Mouse (Mus musculus) forebrain, embryonic 13.5 days (tissue): ENCODE data around the gene Tomm6. TPM values are rescaled to one million over a fixed set of nuclear protein-coding genes. Genes with fewer than 3 reads are reported as not detected.

ENCODE experiments used
- ATAC-seq: fragments of 200-750 bp; cut with Nextera tagmentation; 2 replicates; pipeline ENCODE4 v1.8.0; 2017
- H3K27ac ChIP-seq: fragments of 300-500 bp; sonication (generic); 2 replicates; pipeline ENCODE4 v1.5.1; 2015; ENCODE audit warnings: inconsistent platforms, mild to moderate bottlenecking, moderate library complexity
- H3K27me3 ChIP-seq: fragments of 300-500 bp; sonication (generic); 2 replicates; pipeline ENCODE4 v1.6.1; 2015; ENCODE audit warnings: mild to moderate bottlenecking, inconsistent platforms
- H3K36me3 ChIP-seq: fragments of 300-500 bp; sonication (generic); 2 replicates; pipeline ENCODE4 v1.6.1; 2015; ENCODE audit warnings: mild to moderate bottlenecking, inconsistent platforms; ENCODE audit not compliant: poor library complexity, severe bottlenecking
- H3K4me1 ChIP-seq: fragments of 300-500 bp; sonication (generic); 2 replicates; pipeline ENCODE4 v1.6.1; 2015; ENCODE audit warnings: inconsistent platforms
- H3K4me2 ChIP-seq: fragments of 300-500 bp; sonication (generic); 2 replicates; pipeline ENCODE4 v1.6.1; 2015; ENCODE audit warnings: inconsistent platforms, mild to moderate bottlenecking, moderate library complexity
- H3K4me3 ChIP-seq: fragments of 300-500 bp; sonication (generic); 2 replicates; pipeline ENCODE4 v1.5.1; 2015; ENCODE audit warnings: mild to moderate bottlenecking, inconsistent platforms
- H3K9ac ChIP-seq: fragments of 300-500 bp; sonication (generic); 2 replicates; pipeline ENCODE4 v1.6.1; 2015; ENCODE audit warnings: mild to moderate bottlenecking, inconsistent platforms
- H3K9me3 ChIP-seq: fragments of 300-500 bp; sonication (generic); replicated peaks from 2 replicates; pipeline ENCODE4 v1.6.1; 2016; ENCODE audit warnings: inconsistent platforms
- WGBS: fragments of 180-500 bp; shearing (Covaris S2); methylation state at CpG from one replicate; pipeline ENCODE4 v1.1.7; 2015; 5-methylcytosine and 5-hydroxymethylcytosine counted together
- polyA plus RNA-seq: library from polyadenylated mRNA; unstranded; fragments of >200 nt; fragmentation: Nextera tagmentation; extraction: Ambion mirVana; gene quantifications from 2 replicates; pipeline ENCODE4 v1.2.1, GENCODE M21; 2015

The Tomm6 gene
- polyA plus RNA-seq, 1 experiment from 2014 or later, result 350 TPM

DNA sequence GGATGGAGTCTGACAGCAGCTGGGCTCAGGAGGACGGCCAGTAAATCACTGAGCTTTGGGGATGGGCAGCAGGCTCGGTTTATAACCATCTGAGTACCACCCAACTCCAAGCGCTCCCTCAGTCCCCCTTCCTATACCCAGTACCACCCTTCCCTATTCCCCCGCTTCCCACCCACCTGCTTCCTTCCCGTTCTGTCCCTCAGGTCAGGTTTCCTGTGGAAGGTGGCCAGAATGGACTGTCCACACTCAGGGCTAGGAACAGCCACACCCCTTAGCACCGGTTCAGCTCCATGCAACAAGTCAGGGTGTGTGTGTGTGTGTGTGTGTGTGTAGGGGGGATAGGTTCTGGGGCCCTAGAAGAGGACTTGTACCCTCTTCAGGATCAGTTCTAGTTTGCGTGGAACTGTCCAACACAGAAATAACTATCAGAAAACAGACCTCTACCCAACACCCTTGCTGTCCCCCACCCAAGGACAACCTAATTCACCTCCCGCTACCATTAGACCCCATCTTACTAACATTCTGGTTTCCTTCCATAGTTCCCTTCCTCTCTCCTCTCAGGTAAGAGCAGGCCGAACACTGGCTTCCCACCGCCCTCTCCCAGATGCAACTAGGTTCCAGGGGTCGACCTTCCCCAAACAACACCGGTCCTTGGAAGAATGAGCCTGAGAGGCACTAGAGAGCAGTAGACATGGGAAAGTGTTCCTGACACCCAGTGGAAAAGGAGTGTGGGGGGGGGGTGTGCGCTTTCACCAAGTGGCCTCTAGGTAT lies 5.7 kb upstream of the Tomm6 start:
- Histone ChIP-seq H3K27me3 (peaks cover 14% of the 10 kb centered on the region), H3K4me1 (peaks cover 24% of the 10 kb centered on the region), H3K27ac (no peak overlapping the region), H3K4me3 (peak overlapping the region; percentile 76), H3K9me3 (no peaks in the 10 kb centered on the region), H3K4me2 (peak overlapping the region; percentile 76), H3K36me3 (0 out of 2 replicates have a peak, but pooled peaks cover under 1% of the 10 kb centered on the region), H3K9ac (peak overlapping the region; percentile 58)
- no peak for ATAC-seq
- 33% methylated on average over 13 of the region's 13 CpGs for WGBS

DNA sequence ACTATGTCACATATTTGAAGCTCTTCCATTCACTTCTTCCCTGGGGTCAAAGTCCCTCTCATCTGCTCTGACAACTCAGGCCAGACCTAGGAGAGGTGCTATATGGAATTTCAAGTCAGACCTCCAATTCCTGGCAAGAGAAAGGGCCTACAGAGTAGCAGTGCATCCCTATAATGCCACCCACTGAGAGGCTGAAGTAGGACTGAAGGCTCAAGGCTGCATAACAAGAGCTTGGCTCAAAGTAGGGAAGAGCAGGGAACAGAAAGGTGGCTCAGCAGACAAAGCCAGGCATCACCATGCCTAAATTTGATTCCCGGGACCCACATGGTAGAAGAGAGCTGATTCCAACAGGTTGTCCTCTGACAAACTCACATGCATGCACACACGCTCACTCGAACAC lies 3.5 kb upstream of the Tomm6 start:
- Histone ChIP-seq H3K4me2 (no peak overlapping the region), H3K9ac (no peak overlapping the region), H3K4me3 (no peak overlapping the region), H3K9me3 (no peaks in the 10 kb centered on the region), H3K36me3 (no peaks in the 10 kb centered on the region), H3K27me3 (peaks cover 14% of the 10 kb centered on the region), H3K27ac (no peak overlapping the region), H3K4me1 (peaks cover 32% of the 10 kb centered on the region)
- whole genome bisulfite sequencing, result 91% methylated on average over 3 of the region's 3 CpGs
- ATAC-seq, result no peak

DNA sequence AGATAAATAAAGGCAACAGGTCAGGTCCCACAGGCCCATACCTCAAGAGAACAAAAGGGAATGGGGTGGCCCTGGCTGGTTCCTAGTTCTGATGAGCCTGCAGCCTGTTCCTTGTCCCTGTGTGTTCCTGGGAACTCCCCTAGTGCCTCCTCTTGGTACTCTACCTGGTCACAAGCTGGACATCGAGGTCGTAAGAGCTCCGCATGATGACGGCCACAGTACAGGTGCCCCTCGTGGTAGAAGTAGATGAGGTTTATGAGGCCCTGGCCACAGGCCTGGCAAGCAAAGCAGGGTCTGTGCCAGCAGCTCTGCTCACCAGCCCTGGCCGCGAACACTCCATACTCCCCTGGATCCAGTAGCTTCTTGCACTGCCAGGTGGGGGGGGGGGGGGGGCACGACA lies 1.7 kb upstream of the Tomm6 start:
- Histone ChIP-seq H3K9me3 (no peaks in the 10 kb centered on the region), H3K4me1 (peaks cover 35% of the 10 kb centered on the region), H3K36me3 (peaks cover 12% of the 10 kb centered on the region; the same call in 1 of the 2 replicates), H3K27me3 (peaks cover 14% of the 10 kb centered on the region), H3K27ac (no peak overlapping the region), H3K4me3 (peak overlapping the region; percentile 82; the same call in 1 of the 2 replicates), H3K4me2 (peak overlapping the region; percentile 94), H3K9ac (peak overlapping the region; percentile 84; the same call in 1 of the 2 replicates)
- no peak for ATAC-seq
- WGBS, result 79% methylated on average over 8 of the region's 8 CpGs

DNA sequence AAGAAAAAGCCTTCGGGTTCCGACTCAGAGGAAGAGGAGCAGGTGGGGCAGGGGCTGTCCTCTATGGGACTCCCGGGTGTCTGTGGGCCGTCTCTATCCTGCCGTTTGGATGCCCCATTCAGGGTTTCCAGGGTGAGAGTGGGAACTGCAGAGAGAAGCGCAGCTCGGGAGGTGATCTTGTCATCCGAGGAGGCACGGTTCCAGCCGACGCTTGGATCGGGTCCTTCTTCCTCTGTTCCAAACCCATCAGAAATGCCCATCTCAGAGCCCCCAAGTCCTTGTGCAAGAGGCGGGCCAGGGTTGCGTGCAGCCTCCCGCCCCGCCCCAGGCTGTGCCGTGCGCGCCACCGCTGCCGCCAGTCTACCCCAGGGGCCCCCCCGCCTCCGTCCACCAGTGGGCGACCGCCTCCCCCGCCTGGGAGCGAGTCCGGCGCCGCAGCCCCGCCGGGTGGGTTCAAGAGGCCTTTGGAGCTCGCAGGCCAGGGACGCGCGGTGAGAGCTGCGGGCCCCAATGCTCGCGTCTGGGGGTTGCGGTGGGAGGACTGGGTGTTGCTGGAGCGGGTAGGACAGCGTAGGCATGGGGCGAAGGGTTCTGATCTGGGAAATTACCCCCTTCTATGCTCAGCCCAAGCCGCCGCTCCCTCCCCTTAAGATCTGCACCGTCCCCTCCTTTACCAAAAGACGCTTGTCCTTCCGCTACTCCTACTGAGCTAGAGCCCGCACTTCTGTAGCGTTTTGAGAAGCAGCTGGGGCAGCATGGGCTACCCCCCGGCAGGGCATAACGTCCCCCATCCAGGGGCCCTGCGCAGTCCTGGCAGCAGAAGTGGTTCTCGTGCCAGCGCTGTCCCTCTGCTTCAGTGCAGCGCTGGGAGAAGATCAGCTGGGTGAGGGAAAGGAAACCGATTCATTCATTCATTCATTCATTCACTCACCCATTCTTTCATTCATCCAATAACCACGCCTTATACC lies 706 bp upstream of the Tomm6 start, which contains the start of gene Frs3:
Frs3 (plus strand) TSS at position 423 of the 968 bp plus-strand sequence.
- ATAC-seq, result peak; percentile 72
- WGBS, result under 1% methylated on average over 58 of the region's 58 CpGs
- H3K4me1 ChIP-seq, result peaks cover 30% of the 10 kb centered on the region

DNA sequence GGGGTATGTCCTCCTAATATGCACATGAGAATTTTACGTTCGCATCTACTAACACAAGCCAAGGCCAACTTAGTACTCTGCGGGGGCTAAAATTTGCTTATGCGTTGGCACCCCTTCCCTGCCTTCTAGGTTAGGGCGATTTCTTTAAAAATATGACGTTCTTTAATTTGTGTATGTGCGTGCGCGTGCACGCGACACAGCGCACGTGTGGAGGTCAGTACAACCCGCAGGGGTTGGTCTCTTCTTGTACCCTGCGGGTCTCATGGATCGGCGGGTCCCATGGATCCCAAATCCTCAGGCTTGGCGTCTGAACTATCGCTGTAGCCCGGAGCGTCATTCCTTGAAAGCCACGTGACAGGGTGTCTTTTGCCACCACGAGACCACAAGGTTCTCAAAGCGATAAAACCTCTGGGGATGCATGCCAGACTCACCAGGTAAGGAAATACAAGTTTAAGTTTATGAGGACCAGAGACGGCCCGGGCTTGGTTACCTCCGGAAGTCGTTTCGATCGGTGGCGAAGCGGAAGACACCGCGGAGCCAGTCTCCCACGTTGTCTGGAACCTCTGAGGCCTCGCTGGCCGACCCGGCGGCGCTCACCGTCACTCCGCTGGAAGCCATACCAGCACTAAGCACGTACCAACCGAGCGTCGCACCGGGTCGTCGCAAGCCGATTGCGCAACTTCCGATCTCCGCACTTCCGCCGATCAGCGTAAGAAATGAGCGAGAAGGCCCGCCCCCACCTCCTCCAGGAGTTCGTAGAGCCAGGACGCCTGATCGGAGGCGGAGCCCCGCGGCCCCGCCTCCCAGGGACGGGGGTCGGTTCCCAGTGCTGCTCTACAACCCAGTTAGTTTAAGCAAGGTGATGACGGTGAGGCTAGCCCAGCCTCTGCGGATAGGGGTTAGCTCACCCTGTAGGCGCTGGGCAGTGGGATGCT lies 510 bp downstream of the Tomm6 start:
- no peaks in the 10 kb centered on the region for H3K9me3 ChIP-seq

More for the DNA sequence above, 706 bp upstream of the Tomm6 start, which contains the start of gene Frs3:
- H3K9me3 ChIP-seq, result no peaks in the 10 kb centered on the region
- H3K27ac ChIP-seq, result peak within 1 kb of the TSS; percentile 72
- H3K9ac ChIP-seq, result peak within 1 kb of the TSS; percentile 84
- peak within 1 kb of the TSS; percentile 94 for H3K4me2 ChIP-seq
- H3K4me3 ChIP-seq, result peak within 1 kb of the TSS; percentile 82
- H3K36me3 ChIP-seq, result peaks cover 22% of the 10 kb centered on the region
- peaks cover 11% of the 10 kb centered on the region for H3K27me3 ChIP-seq

DNA sequence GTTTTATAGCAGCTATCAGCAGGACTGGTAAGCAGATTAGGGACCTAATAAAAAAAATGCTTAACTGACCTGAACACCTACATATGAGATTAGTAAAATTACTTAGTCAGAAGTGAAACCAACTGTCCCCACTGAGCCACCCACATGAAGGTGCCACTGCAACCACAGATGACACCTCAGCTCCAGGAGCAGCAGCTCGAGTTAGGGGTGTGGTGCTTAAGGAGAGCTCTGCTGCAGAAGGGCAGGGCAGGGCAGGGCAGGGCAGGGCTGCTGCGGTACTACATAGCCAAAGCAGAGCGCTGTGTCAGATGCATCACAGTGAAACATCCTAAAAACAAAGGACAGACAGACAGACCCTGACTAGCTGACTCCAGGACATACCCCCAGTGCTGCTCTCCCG lies 5.3 kb downstream of the Tomm6 start:
- Histone ChIP-seq H3K4me2 (no peak overlapping the region), H3K9ac (no peak overlapping the region), H3K27ac (no peak overlapping the region), H3K27me3 (no peaks in the 10 kb centered on the region), H3K36me3 (peaks cover 80% of the 10 kb centered on the region), H3K4me3 (no peak overlapping the region), H3K9me3 (no peaks in the 10 kb centered on the region), H3K4me1 (peaks cover 16% of the 10 kb centered on the region)
- WGBS, result 86% methylated on average over 4 of the region's 4 CpGs
- ATAC-seq, result no peak

More for the DNA sequence above, 510 bp downstream of the Tomm6 start:
- peak overlapping the region; percentile 84 for H3K9ac ChIP-seq
- peak; percentile 92 for ATAC-seq
- 1% methylated on average over 70 of the region's 70 CpGs for WGBS
- H3K27ac ChIP-seq, result peak overlapping the region; percentile 72
- peak overlapping the region; percentile 94 for H3K4me2 ChIP-seq
- peak overlapping the region; percentile 82 for H3K4me3 ChIP-seq
- no peaks in the 10 kb centered on the region for H3K27me3 ChIP-seq
- peaks cover 27% of the 10 kb centered on the region for H3K4me1 ChIP-seq
- H3K36me3 ChIP-seq, result peaks cover 34% of the 10 kb centered on the region

DNA sequence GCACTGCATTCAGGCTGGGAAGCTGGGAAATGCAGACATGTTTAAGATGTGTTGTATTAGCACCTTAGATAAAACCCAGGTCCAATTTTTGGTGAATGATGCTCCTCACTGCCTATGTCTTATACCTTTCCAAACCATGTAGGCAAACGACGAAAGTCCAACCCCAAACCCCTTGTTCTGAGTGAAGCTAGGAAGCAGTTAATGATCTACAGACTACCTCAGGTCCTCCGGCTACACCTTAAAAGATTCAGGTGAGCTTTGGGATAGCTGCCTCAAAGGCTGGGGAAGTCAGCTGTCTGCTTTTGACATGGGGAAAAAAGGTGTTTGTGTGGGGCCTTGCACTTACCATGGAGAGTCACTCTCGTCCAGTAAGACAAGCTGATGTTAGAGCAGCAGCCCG lies 9.5 kb downstream of the Tomm6 start:
- 87% methylated on average over 5 of the region's 5 CpGs for WGBS
- no peak overlapping the region for H3K4me3 ChIP-seq
- H3K9ac ChIP-seq, result no peak overlapping the region
- no peaks in the 10 kb centered on the region for H3K9me3 ChIP-seq
- no peak for ATAC-seq
- H3K36me3 ChIP-seq, result peaks cover 78% of the 10 kb centered on the region
- no peak overlapping the region for H3K4me2 ChIP-seq
- H3K27me3 ChIP-seq, result no peaks in the 10 kb centered on the region
- no peak overlapping the region for H3K27ac ChIP-seq
- H3K4me1 ChIP-seq, result no peaks in the 10 kb centered on the region

DNA sequence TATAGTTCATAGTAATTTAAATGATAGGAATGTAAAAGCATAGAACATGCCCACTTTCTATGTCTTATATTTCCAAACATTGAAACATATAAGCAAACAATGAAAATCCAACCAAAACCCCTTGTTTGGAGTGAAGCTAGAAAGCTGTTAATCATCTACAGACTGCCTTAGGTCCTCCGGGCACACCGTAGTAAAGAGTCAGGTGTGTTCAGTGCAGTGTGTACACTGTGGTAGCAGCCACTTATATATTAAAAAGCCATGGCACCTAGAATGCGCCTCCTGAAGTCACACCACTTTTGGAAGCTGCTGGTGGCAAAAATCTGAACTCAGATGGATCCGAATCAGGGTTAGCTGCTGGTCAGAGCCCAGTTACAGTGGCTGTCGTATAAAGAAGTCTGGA lies 9.9 kb downstream of the Tomm6 start:
- Histone ChIP-seq H3K36me3 (peaks cover 77% of the 10 kb centered on the region), H3K27ac (no peak overlapping the region), H3K27me3 (peaks cover 2% of the 10 kb centered on the region; the same call in 1 of the 2 replicates), H3K9me3 (no peaks in the 10 kb centered on the region), H3K9ac (no peak overlapping the region), H3K4me1 (no peaks in the 10 kb centered on the region), H3K4me2 (no peak overlapping the region), H3K4me3 (no peak overlapping the region)
- 91% methylated on average over 5 of the region's 5 CpGs for WGBS
- no peak for ATAC-seq

DNA sequence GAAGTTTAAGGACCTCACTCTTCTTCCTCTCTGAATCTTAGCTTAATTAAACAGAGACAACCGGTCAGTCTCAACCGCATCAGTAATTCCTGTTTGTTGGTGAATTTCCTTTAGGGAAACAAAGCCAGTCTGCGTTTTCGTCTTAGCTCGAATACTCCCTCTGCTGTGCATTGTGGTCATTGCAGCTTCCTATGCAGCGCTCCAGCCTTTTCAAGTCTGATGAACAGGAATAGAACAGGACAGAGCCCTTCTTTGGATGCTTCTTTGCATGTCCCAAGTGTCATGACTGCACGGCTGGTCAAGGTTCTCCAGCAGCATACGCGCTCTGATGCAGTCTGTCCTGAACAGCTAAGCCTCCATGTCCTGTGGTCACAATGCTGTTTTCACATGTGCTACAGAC lies 11.6 kb downstream of the Tomm6 start:
- Histone ChIP-seq H3K9ac (peak overlapping the region; percentile 12; the same call in 1 of the 2 replicates), H3K27me3 (peaks cover 16% of the 10 kb centered on the region), H3K4me2 (no peak overlapping the region), H3K36me3 (peaks cover 67% of the 10 kb centered on the region), H3K4me3 (no peak overlapping the region), H3K4me1 (peaks cover 11% of the 10 kb centered on the region), H3K27ac (no peak overlapping the region), H3K9me3 (no peaks in the 10 kb centered on the region)
- 19% methylated on average over 9 of the region's 9 CpGs for WGBS
- ATAC-seq, result no peak; the same call in 1 of the 2 replicates

DNA sequence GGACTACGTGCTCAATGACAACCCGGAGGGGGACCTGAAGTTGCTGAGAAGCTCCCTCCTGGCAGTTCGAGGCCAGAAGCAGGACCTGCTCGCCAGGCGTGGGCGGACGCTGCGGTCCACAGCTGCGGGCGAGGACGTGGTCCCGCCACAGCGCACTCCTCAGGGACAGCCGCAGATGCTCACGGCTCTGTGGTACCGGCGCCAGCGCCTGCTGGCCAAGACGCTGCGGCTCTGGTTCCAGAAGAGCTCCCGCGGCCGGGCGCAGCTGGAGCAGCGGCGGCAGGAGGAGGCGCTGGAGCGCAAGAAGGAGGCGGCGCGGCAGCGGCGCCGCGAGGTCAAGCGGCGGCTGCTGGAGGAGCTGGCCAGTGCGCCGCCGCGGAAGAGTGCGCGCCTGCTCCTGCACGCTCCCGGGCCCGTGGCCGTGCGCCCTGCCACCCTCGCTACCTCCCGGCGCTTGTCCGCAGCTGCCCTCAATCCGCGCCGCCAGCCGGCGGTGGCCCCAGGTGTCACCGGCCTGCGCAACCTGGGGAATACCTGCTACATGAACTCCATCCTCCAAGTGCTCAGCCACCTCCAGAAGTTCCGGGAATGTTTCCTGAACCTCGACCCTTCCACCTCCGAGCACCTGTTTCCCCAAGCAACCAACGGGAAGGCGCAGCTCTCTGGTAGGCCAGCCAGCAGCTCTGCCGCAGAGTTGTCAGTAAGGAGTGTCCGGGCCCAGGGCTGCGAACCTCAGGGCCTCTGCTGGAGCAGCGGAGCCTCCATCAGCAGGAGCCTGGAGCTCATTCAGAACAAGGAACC lies 15.7 kb downstream of the Tomm6 start:
- Histone ChIP-seq H3K27ac (no peak overlapping the region), H3K4me1 (peaks cover 18% of the 10 kb centered on the region), H3K36me3 (peaks cover 28% of the 10 kb centered on the region), H3K4me2 (peak overlapping the region; percentile 64), H3K9ac (peak overlapping the region; percentile 58), H3K4me3 (peak overlapping the region; percentile 32), H3K9me3 (no peaks in the 10 kb centered on the region), H3K27me3 (peaks cover 27% of the 10 kb centered on the region)
- WGBS, result 6% methylated on average over 57 of the region's 68 CpGs
- ATAC-seq, result peak; percentile 52
